Comparison of ENCODE assay signal across 8 mouse cellular contexts in the genomic region with DNA sequence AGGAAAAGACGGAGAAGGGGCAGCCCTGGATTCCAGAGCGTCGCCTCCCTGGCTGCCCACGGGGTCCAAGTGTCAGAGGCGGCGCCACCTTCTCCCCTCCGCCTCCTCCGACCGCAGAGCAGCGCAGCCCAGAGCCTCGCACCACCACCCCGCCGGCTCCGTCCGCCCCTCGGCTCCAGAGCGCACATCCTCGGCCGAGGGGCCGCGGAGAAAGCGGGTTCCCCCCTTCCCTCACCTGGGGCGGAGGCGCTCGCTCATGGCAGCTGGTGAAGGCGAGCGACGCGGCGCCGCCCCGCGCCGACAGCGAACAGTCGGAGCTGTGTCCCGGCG. TPM values are rescaled to one million over a fixed set of nuclear protein-coding genes. Genes with fewer than 3 reads are reported as not detected.
DNase-seq lines count a peak whose midpoint lies in the region; ATAC-seq and TF ChIP-seq lines count a peak whose summit lies in the region.

No protein-coding gene starts in this region.

- H3K27ac ChIP-seq in lung, postnatal 0 days (ENCODE audit: low read length) = peak overlapping the region; percentile 98
- H3K27ac ChIP-seq in limb, embryonic 14.5 days (replicated peaks; ENCODE audit: low read depth, low read length) = peak overlapping the region; percentile 91
- H3K27ac ChIP-seq in small intestine, adult 2 months (ENCODE audit: insufficient read depth, low read depth, low read length) = peak overlapping the region; percentile 80

- no peaks in the 10 kb centered on the region for H3K9me3 ChIP-seq in lung, postnatal 0 days (ENCODE audit: low read length)
- no peaks in the 10 kb centered on the region for H3K9me3 ChIP-seq in erythroblast, embryonic 14.5 days (ENCODE audit: control insufficient read depth, low read length)
- H3K9me3 ChIP-seq in limb, embryonic 14.5 days (ENCODE audit: control insufficient read depth, low read length) = no peaks in the 10 kb centered on the region

- no peak for TF ChIP-seq CTCF in lung, postnatal 0 days (IDR thresholded peaks at IDR 0.05)
- no peak for TF ChIP-seq CTCF in small intestine, adult 2 months (IDR thresholded peaks at IDR 0.05; ENCODE audit: extremely low read depth, insufficient read length, insufficient replicate concordance, low read depth, low read length)

- no peaks in the 10 kb centered on the region for H3K27me3 ChIP-seq in lung, postnatal 0 days (replicated peaks; ENCODE audit: insufficient read depth, low read length)
- H3K27me3 ChIP-seq in erythroblast, embryonic 14.5 days (ENCODE audit: control insufficient read depth) = no peaks in the 10 kb centered on the region
- no peaks in the 10 kb centered on the region for H3K27me3 ChIP-seq in limb, embryonic 14.5 days (ENCODE audit: control insufficient read depth, insufficient read depth, low read length)
- no peaks in the 10 kb centered on the region for H3K27me3 ChIP-seq in small intestine, adult 2 months (ENCODE audit: control insufficient read depth, insufficient read depth, low read length)

- peak; percentile 55 for ATAC-seq in lung, postnatal 0 days
- peak; percentile 70; the same call in 1 of the 2 replicates for ATAC-seq in limb, embryonic 14.5 days (ENCODE audit: low FRiP score, low read depth)

- peak overlapping the region; percentile 97 for H3K4me3 ChIP-seq in lung, postnatal 0 days (ENCODE audit: low read depth, low read length)
- peak overlapping the region; percentile 100 for H3K4me3 ChIP-seq in erythroblast, embryonic 14.5 days (replicated peaks)
- peak overlapping the region; percentile 96 for H3K4me3 ChIP-seq in limb, embryonic 14.5 days (replicated peaks; ENCODE audit: low read length)
- H3K4me3 ChIP-seq in small intestine, adult 2 months (ENCODE audit: low read depth, low read length) = peak overlapping the region; percentile 75

- no peak for TF ChIP-seq EP300 in lung, postnatal 0 days (IDR thresholded peaks at IDR 0.05)

- under 1% methylated on average over 21 of the region's 38 CpGs for WGBS in lung, postnatal 0 days
- 0% methylated on average over 11 of the region's 38 CpGs for whole genome bisulfite sequencing in limb, embryonic 14.5 days
- WGBS in small intestine, adult 2 months = under 1% methylated on average over 38 of the region's 38 CpGs

- no peak for DNase-seq in lung, postnatal 0 days (ENCODE audit: low spot score)
- DNase-seq in lung, postnatal 36 days = no peak
- DNase-seq in limb, embryonic 14.5 days (ENCODE audit: low spot score) = no peak
- no peak for DNase-seq in B cell, adult 2 months
- no peak for DNase-seq in thymus, postnatal 0 days (ENCODE audit: low spot score)
- DNase-seq in cerebellum, adult 11 months = no peak

- H3K4me1 ChIP-seq in lung, postnatal 0 days (ENCODE audit: insufficient read depth, low read depth, low read length) = peaks cover 12% of the 10 kb centered on the region; the same call in 1 of the 2 replicates
- H3K4me1 ChIP-seq in erythroblast, embryonic 14.5 days (ENCODE audit: control insufficient read depth) = peaks cover 62% of the 10 kb centered on the region
- H3K4me1 ChIP-seq in limb, embryonic 14.5 days (ENCODE audit: control insufficient read depth, insufficient read depth, low read length) = peaks cover 14% of the 10 kb centered on the region
- H3K4me1 ChIP-seq in small intestine, adult 2 months (ENCODE audit: control insufficient read depth, insufficient read depth, insufficient read length, low read length) = peaks cover 7% of the 10 kb centered on the region

- no peak for TF ChIP-seq POLR2A in limb, embryonic 14.5 days (IDR thresholded peaks at IDR 0.05; ENCODE audit: borderline replicate concordance, extremely low read depth, insufficient read depth, insufficient read length)
- TF ChIP-seq POLR2A in small intestine, adult 2 months (IDR thresholded peaks at IDR 0.05; ENCODE audit: low read depth, low read length) = no peak

- peak overlapping the region; percentile 83 for H3K9ac ChIP-seq in lung, postnatal 0 days (replicated peaks; ENCODE audit: low read depth)
- peak overlapping the region; percentile 83 for H3K9ac ChIP-seq in limb, embryonic 14.5 days (ENCODE audit: low read depth, low read length, severe bottlenecking)

- 0 out of 2 replicates have a peak, but pooled peaks cover 3% of the 10 kb centered on the region for H3K36me3 ChIP-seq in lung, postnatal 0 days (ENCODE audit: insufficient read depth, low read length)
- peaks cover 47% of the 10 kb centered on the region for H3K36me3 ChIP-seq in erythroblast, embryonic 14.5 days (ENCODE audit: control insufficient read depth)
- peaks cover 11% of the 10 kb centered on the region for H3K36me3 ChIP-seq in limb, embryonic 14.5 days (ENCODE audit: control insufficient read depth, insufficient read depth, low read length)
- H3K36me3 ChIP-seq in small intestine, adult 2 months (ENCODE audit: control insufficient read depth, insufficient read depth, low read length) = peaks cover 8% of the 10 kb centered on the region

- H3K4me2 ChIP-seq in lung, postnatal 0 days (replicated peaks; ENCODE audit: low read depth, low read length) = peak overlapping the region; percentile 85
- H3K4me2 ChIP-seq in limb, embryonic 14.5 days (replicated peaks; ENCODE audit: low read depth, low read length, severe bottlenecking) = peak overlapping the region; percentile 78

RNA-seq across cellular contexts. Expression of a gene that starts 0.4 kb away (rescaled TPM):
- 41.3 and 44.1 TPM in 2 replicates for polyA plus RNA-seq in lung, postnatal 0 days (2015; fragmentation: Nextera tagmentation; extraction: Ambion mirVana)
- polyA plus RNA-seq in erythroblast, embryonic 14.5 days (2012) = 46.7 and 53.9 TPM in 2 replicates
- polyA plus RNA-seq in limb, embryonic 14.5 days (2012; rRNA removed) = 30.3 and 34.5 TPM in 2 replicates
- polyA plus RNA-seq in limb, embryonic 14.5 days (2014; fragmentation: Nextera tagmentation; extraction: Ambion mirVana) = 50.2 and 52.6 TPM in 2 replicates
- polyA plus RNA-seq in small intestine, adult 2 months (2012; rRNA removed) = 19.1 and 33.4 TPM in 2 replicates
- polyA plus RNA-seq in thymus, postnatal 0 days (2015; fragmentation: Nextera tagmentation; extraction: Ambion mirVana) = 53.3 and 54.7 TPM in 2 replicates

RNA-seq across cellular contexts. Expression of a gene that starts 0.6 kb away (rescaled TPM):
- polyA plus RNA-seq in lung, postnatal 0 days (2015; fragmentation: Nextera tagmentation; extraction: Ambion mirVana) = 10.3 and 11.9 TPM in 2 replicates
- 0.38 and 0.43 TPM in 2 replicates for polyA plus RNA-seq in erythroblast, embryonic 14.5 days (2012)
- polyA plus RNA-seq in limb, embryonic 14.5 days (2012; rRNA removed) = 26.8 and 27.5 TPM in 2 replicates
- polyA plus RNA-seq in limb, embryonic 14.5 days (2014; fragmentation: Nextera tagmentation; extraction: Ambion mirVana) = 20.9 and 29.5 TPM in 2 replicates
- 2.6 and 3.1 TPM in 2 replicates for polyA plus RNA-seq in small intestine, adult 2 months (2012; rRNA removed)
- 15.7 and 17.0 TPM in 2 replicates for polyA plus RNA-seq in thymus, postnatal 0 days (2015; fragmentation: Nextera tagmentation; extraction: Ambion mirVana)

RNA-seq across cellular contexts. Expression of a gene that starts 26.2 kb away (rescaled TPM):
- 0.17 and 0.25 TPM in 2 replicates for polyA plus RNA-seq in lung, postnatal 0 days (2015; fragmentation: Nextera tagmentation; extraction: Ambion mirVana)
- polyA plus RNA-seq in erythroblast, embryonic 14.5 days (2012) = not detected in 2 replicates
- 0.88 and 1.3 TPM in 2 replicates for polyA plus RNA-seq in limb, embryonic 14.5 days (2012; rRNA removed)
- 1.2 and 1.3 TPM in 2 replicates for polyA plus RNA-seq in limb, embryonic 14.5 days (2014; fragmentation: Nextera tagmentation; extraction: Ambion mirVana)
- not detected in 2 replicates for polyA plus RNA-seq in small intestine, adult 2 months (2012; rRNA removed)
- 38.4 and 45.2 TPM in 2 replicates for polyA plus RNA-seq in thymus, postnatal 0 days (2015; fragmentation: Nextera tagmentation; extraction: Ambion mirVana)

RNA-seq across cellular contexts. Expression of a gene that starts 33.7 kb away (rescaled TPM):
- 14.3 and 15.1 TPM in 2 replicates for polyA plus RNA-seq in lung, postnatal 0 days (2015; fragmentation: Nextera tagmentation; extraction: Ambion mirVana)
- 0.04 and 0.08 TPM in 2 replicates for polyA plus RNA-seq in erythroblast, embryonic 14.5 days (2012)
- polyA plus RNA-seq in limb, embryonic 14.5 days (2012; rRNA removed) = 17.2 and 21.3 TPM in 2 replicates
- 24.5 and 26.9 TPM in 2 replicates for polyA plus RNA-seq in limb, embryonic 14.5 days (2014; fragmentation: Nextera tagmentation; extraction: Ambion mirVana)
- 30.5 and 32.4 TPM in 2 replicates for polyA plus RNA-seq in small intestine, adult 2 months (2012; rRNA removed)
- polyA plus RNA-seq in thymus, postnatal 0 days (2015; fragmentation: Nextera tagmentation; extraction: Ambion mirVana) = 19.4 and 19.9 TPM in 2 replicates

RNA-seq across cellular contexts. Expression of a gene that starts 34.6 kb away (rescaled TPM):
- polyA plus RNA-seq in lung, postnatal 0 days (2015; fragmentation: Nextera tagmentation; extraction: Ambion mirVana) = 18.6 and 19.0 TPM in 2 replicates
- 4.4 and 4.5 TPM in 2 replicates for polyA plus RNA-seq in erythroblast, embryonic 14.5 days (2012)
- polyA plus RNA-seq in limb, embryonic 14.5 days (2012; rRNA removed) = 38.8 and 42.6 TPM in 2 replicates
- polyA plus RNA-seq in limb, embryonic 14.5 days (2014; fragmentation: Nextera tagmentation; extraction: Ambion mirVana) = 26.7 and 30.9 TPM in 2 replicates
- polyA plus RNA-seq in small intestine, adult 2 months (2012; rRNA removed) = 30.2 and 50.2 TPM in 2 replicates
- 21.6 and 22.1 TPM in 2 replicates for polyA plus RNA-seq in thymus, postnatal 0 days (2015; fragmentation: Nextera tagmentation; extraction: Ambion mirVana)

Comparison
In these comparisons a context has a peak if more than half of its experiments do, and no peak if none do; other contexts are left out.
1. RNA of a gene that starts 26.2 kb away (polyA plus RNA-seq): 38.4 to 45.2 TPM in thymus, postnatal 0 days; 0.88 to 1.3 TPM in limb, embryonic 14.5 days, 0.17 to 0.25 TPM in lung, postnatal 0 days, not detected in small intestine, adult 2 months and not detected in erythroblast, embryonic 14.5 days; every median in the first group is over 10 times any median in the second.
2. Peak in every context shown above with its lines, with median percentiles within 50 percentile points of each other: H3K27ac ChIP-seq and H3K4me3 ChIP-seq.